Mouse (Mus musculus): ENCODE measurements around the gene Nup210l. TPM values are rescaled to one million over a fixed set of nuclear protein-coding genes. Genes with fewer than 3 reads are reported as not detected.

Nup210l gene
- 0.12 and 0.14 TPM in 2 replicates for polyA plus RNA-seq (2012; rRNA removed)

GRCm38 (mm10) chr3:90103938-90104337 is at the start of gene Nup210l:
Nup210l (plus strand) TSS chr3:90104132.
- WGBS, result 85% methylated on average over 13 of the region's 13 CpGs
- no peak within 1 kb of the TSS for H3K4me3 ChIP-seq (ENCODE audit: insufficient read depth, low read depth, low read length)
- no peaks in the 10 kb centered on the region for H3K36me3 ChIP-seq (ENCODE audit: control insufficient read depth, insufficient read depth, low read length)
- no peaks in the 10 kb centered on the region for H3K27me3 ChIP-seq (replicated peaks; ENCODE audit: control insufficient read depth, insufficient read depth, low read length)
- H3K27ac ChIP-seq (ENCODE audit: insufficient read depth, low read depth, low read length), result no peak within 1 kb of the TSS
- no peak for DNase-seq
- no peaks in the 10 kb centered on the region for H3K4me1 ChIP-seq (ENCODE audit: control insufficient read depth, insufficient read depth, low read length)
- TF ChIP-seq POLR2A (IDR thresholded peaks at IDR 0.05; ENCODE audit: low read depth, low read length), result no peak
- TF ChIP-seq CTCF (conservative IDR thresholded peaks at IDR 0.05; ENCODE audit: insufficient read depth, insufficient read length, low read depth, low read length), result no peak

DNA sequence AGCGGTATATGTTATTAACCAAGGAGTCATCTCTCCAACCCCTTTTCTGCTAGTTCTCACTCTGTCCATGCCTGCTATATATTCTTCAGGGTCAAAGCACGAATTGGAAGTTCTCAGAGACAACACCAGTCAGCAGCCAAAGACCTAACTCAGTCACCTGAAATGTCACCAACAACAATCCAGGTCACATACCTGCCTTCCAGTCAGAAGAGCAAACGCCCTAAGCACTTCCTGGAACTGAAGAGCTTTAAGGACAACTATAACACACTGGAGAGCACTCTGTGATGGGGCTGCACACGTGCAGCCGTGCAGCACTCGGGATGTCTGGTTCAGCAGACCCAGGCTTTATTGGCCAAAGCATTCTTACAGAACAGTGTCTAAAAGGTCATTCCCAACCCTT is 42.4 kb upstream of the Nup210l start:
- DNase-seq, result no peak
- TF ChIP-seq CTCF (conservative IDR thresholded peaks at IDR 0.05; ENCODE audit: insufficient read depth, insufficient read length, low read depth, low read length) (no peak), POLR2A (IDR thresholded peaks at IDR 0.05; ENCODE audit: low read depth, low read length) (no peak)
- Histone ChIP-seq H3K27me3 (replicated peaks; ENCODE audit: control insufficient read depth, insufficient read depth, low read length) (no peaks in the 10 kb centered on the region), H3K36me3 (ENCODE audit: control insufficient read depth, insufficient read depth, low read length) (peaks cover 7% of the 10 kb centered on the region; the same call in 1 of the 2 replicates), H3K4me1 (ENCODE audit: control insufficient read depth, insufficient read depth, low read length) (no peaks in the 10 kb centered on the region), H3K4me3 (ENCODE audit: insufficient read depth, low read depth, low read length) (no peak overlapping the region), H3K27ac (ENCODE audit: insufficient read depth, low read depth, low read length) (no peak overlapping the region)
- WGBS, result 86% methylated on average over 6 of the region's 6 CpGs

- no peak for DNase-seq
- Histone ChIP-seq H3K4me1 (ENCODE audit: control insufficient read depth, insufficient read depth, low read length) (no peaks in the 10 kb centered on the region), H3K27me3 (replicated peaks; ENCODE audit: control insufficient read depth, insufficient read depth, low read length) (no peaks in the 10 kb centered on the region), H3K27ac (ENCODE audit: insufficient read depth, low read depth, low read length) (no peak overlapping the region), H3K36me3 (ENCODE audit: control insufficient read depth, insufficient read depth, low read length) (peaks cover 6% of the 10 kb centered on the region; the same call in 1 of the 2 replicates), H3K4me3 (ENCODE audit: insufficient read depth, low read depth, low read length) (no peak overlapping the region)
- TF ChIP-seq POLR2A (IDR thresholded peaks at IDR 0.05; ENCODE audit: low read depth, low read length), result no peak
- TF ChIP-seq CTCF (conservative IDR thresholded peaks at IDR 0.05; ENCODE audit: insufficient read depth, insufficient read length, low read depth, low read length), result no peak
- WGBS, result 65% methylated on average over 2 of the region's 2 CpGs
Measured at GRCm38 (mm10) chr3:90062539-90062938, 41.4 kb upstream of the Nup210l start.

DNA sequence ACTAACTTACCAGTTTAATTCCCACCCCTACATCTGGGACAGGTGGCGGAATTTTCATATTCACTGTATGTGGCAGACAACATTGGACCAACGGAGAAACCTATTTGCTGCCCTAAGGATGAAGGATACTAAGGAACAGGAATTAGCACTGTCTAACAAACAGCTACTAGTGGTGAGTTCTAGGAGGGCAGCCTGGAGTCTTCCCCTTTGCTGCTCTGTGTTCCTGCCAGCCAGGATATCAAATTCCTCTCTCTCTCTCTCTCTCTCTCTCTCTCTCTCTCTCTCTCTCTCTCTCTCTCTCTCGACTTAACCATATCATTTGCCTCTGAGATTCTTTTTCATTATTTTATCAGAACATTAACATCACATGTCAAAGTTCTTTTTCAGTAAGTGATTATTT is 39.5 kb upstream of the Nup210l start:
- TF ChIP-seq CTCF (conservative IDR thresholded peaks at IDR 0.05; ENCODE audit: insufficient read depth, insufficient read length, low read depth, low read length) (no peak), POLR2A (IDR thresholded peaks at IDR 0.05; ENCODE audit: low read depth, low read length) (no peak)
- peaks cover 5% of the 10 kb centered on the region; the same call in 1 of the 2 replicates for H3K36me3 ChIP-seq (ENCODE audit: control insufficient read depth, insufficient read depth, low read length)
- WGBS, result 72% methylated on average over 3 of the region's 3 CpGs
- H3K27ac ChIP-seq (ENCODE audit: insufficient read depth, low read depth, low read length), result no peak overlapping the region
- H3K27me3 ChIP-seq (replicated peaks; ENCODE audit: control insufficient read depth, insufficient read depth, low read length), result no peaks in the 10 kb centered on the region
- H3K4me3 ChIP-seq (ENCODE audit: insufficient read depth, low read depth, low read length), result no peak overlapping the region
- DNase-seq, result no peak
- no peaks in the 10 kb centered on the region for H3K4me1 ChIP-seq (ENCODE audit: control insufficient read depth, insufficient read depth, low read length)

DNA sequence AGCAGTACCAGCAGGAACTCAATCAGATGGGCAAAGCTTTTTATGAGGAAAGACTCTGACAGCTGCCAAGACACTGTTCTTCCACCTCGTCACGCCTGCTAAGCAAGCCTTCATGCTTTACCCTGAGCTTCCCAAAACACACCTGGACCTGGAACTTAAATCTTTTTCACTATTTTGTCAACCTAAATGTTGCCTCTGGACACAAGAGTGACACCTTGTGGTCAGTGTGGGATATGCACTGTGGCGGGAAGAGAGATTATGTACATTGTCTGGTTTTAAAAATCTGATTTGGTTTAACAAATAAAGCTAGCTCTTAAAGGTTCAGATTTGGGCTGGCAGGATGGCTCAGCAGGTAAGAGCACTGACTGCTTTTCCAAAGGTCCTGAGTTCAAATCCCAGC is 38.4 kb upstream of the Nup210l start:
- Histone ChIP-seq H3K36me3 (ENCODE audit: control insufficient read depth, insufficient read depth, low read length) (peaks cover 3% of the 10 kb centered on the region; the same call in 1 of the 2 replicates), H3K27ac (ENCODE audit: insufficient read depth, low read depth, low read length) (no peak overlapping the region), H3K4me3 (ENCODE audit: insufficient read depth, low read depth, low read length) (no peak overlapping the region), H3K4me1 (ENCODE audit: control insufficient read depth, insufficient read depth, low read length) (no peaks in the 10 kb centered on the region), H3K27me3 (replicated peaks; ENCODE audit: control insufficient read depth, insufficient read depth, low read length) (no peaks in the 10 kb centered on the region)
- WGBS, result 29% methylated on average over 3 of the region's 3 CpGs
- peak; percentile 50 for DNase-seq
- no peak for TF ChIP-seq POLR2A (IDR thresholded peaks at IDR 0.05; ENCODE audit: low read depth, low read length)
- TF ChIP-seq CTCF (conservative IDR thresholded peaks at IDR 0.05; ENCODE audit: insufficient read depth, insufficient read length, low read depth, low read length), result peak; percentile 45

DNA sequence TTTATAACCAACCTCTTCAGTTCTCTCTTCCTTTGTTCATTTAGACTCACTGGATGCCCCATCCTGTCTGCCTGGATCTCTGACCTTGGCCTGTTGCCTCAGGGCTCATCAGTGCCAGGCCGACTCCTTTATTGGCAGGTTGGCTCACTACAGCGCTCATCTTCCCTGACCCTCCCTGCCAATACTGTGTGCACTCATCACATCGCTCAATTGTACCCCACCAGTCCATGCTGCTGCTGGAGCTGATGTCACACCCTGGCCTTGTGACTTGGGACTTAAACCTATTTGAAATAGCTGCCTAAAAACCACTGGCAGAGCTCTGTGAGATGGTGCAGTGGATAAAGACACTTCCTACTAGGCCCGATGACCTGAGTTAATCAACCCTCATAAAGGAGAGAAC is 36.1 kb upstream of the Nup210l start:
- Histone ChIP-seq H3K27ac (ENCODE audit: insufficient read depth, low read depth, low read length) (no peak overlapping the region), H3K4me1 (ENCODE audit: control insufficient read depth, insufficient read depth, low read length) (no peaks in the 10 kb centered on the region), H3K4me3 (ENCODE audit: insufficient read depth, low read depth, low read length) (no peak overlapping the region), H3K27me3 (replicated peaks; ENCODE audit: control insufficient read depth, insufficient read depth, low read length) (no peaks in the 10 kb centered on the region), H3K36me3 (ENCODE audit: control insufficient read depth, insufficient read depth, low read length) (0 out of 2 replicates have a peak, but pooled peaks cover 2% of the 10 kb centered on the region)
- no peak for DNase-seq
- WGBS, result 77% methylated on average over 4 of the region's 4 CpGs
- no peak for TF ChIP-seq CTCF (conservative IDR thresholded peaks at IDR 0.05; ENCODE audit: insufficient read depth, insufficient read length, low read depth, low read length)
- no peak for TF ChIP-seq POLR2A (IDR thresholded peaks at IDR 0.05; ENCODE audit: low read depth, low read length)

- H3K27ac ChIP-seq (ENCODE audit: insufficient read depth, low read depth, low read length), result no peak overlapping the region
- H3K4me1 ChIP-seq (ENCODE audit: control insufficient read depth, insufficient read depth, low read length), result no peaks in the 10 kb centered on the region
- H3K27me3 ChIP-seq (replicated peaks; ENCODE audit: control insufficient read depth, insufficient read depth, low read length), result no peaks in the 10 kb centered on the region
- no peak for DNase-seq
- WGBS, result 40% methylated on average over 7 of the region's 7 CpGs
- no peak for TF ChIP-seq CTCF (conservative IDR thresholded peaks at IDR 0.05; ENCODE audit: insufficient read depth, insufficient read length, low read depth, low read length)
- no peak for TF ChIP-seq POLR2A (IDR thresholded peaks at IDR 0.05; ENCODE audit: low read depth, low read length)
- no peaks in the 10 kb centered on the region for H3K36me3 ChIP-seq (ENCODE audit: control insufficient read depth, insufficient read depth, low read length)
- no peak overlapping the region for H3K4me3 ChIP-seq (ENCODE audit: insufficient read depth, low read depth, low read length)
Measured at GRCm38 (mm10) chr3:90069688-90070087, 34.2 kb upstream of the Nup210l start.

Data from kidney, adult 2 months (tissue).